Mouse (Mus musculus): ENCODE measurements at regions not wholly inside any gene's neighbourhood (a gene's known extent, or its start where the extent isn't known, plus 50 kb on each side); places are given as distances from the start of the nearest gene placed in this dataset.
A peak's percentile ranks its signal among the peaks of the same experiment; 100 is the strongest.

DNA sequence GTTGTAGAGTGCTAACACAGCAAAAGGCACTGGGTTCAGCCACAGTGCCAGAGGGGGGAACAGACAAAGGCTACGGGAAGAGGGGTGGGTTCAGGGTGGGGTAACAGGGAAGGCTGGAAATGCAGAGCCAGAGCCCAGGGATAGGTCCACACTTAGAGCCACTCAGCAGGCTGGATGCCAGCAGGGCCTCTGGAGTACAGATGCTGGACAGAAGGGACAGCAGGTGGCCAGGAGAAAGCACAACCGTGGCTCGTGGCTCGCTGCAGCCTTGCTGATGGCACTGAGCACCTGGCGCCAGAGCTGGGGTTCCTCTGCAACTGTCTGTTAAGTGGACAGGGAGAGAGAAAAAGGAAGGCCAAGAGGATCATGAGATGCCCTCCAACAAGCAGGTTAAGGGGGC is 174.2 kb downstream of the Mroh4 start:
- no peak for ATAC-seq (ENCODE audit: low FRiP score, low read depth)

DNA sequence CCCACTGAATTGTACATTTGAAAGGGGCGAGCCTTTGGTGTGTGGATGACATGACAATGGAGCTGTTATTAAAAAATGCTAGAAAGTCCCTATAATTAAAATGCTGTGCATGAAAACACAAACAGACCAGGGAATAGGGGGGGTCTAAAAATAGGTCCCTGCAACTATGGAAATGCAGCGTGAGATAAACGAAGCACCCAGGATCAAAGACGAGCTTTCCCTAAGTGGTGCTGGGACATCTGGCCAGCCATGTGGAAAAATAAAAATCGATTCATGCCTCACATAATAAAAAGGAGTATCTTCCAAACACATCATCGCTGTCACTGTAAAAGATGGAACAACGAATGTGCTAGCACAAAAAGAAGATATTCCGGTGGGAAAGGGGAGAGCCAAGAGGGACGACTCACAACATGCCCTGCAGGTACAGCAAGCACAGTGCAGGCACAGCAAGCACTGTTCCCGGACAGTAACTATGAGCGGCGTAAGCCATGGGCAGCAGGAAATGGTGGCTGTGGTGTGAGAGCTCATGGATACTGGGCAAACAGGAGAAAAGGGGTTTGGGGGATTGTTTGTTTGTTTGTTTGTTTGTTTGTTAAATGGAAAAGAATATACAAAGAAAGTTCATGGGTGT is 176.7 kb downstream of the Mroh4 start:
- 78% methylated on average over 12 of the region's 12 CpGs for WGBS
- Histone ChIP-seq H3K9me3 (peaks cover 2% of the 10 kb centered on the region; the same call in 1 of the 2 replicates), H3K4me1 (peaks cover 24% of the 10 kb centered on the region), H3K27ac (no peak overlapping the region), H3K27me3 (peaks cover 7% of the 10 kb centered on the region; the same call in 1 of the 2 replicates), H3K4me2 (replicated peaks) (no peak overlapping the region), H3K9ac (no peak overlapping the region), H3K36me3 (no peaks in the 10 kb centered on the region), H3K4me3 (no peak overlapping the region)
- no peak for ATAC-seq (ENCODE audit: low FRiP score, low read depth)

More for the DNA sequence above, 174.2 kb downstream of the Mroh4 start:
- WGBS, result 72% methylated on average over 5 of the region's 5 CpGs
- peaks cover 5% of the 10 kb centered on the region; the same call in 1 of the 2 replicates for H3K9me3 ChIP-seq
- 0 out of 2 replicates have a peak, but pooled peaks cover 3% of the 10 kb centered on the region for H3K4me1 ChIP-seq
- H3K4me3 ChIP-seq, result no peak overlapping the region
- no peak overlapping the region for H3K4me2 ChIP-seq (replicated peaks)
- no peak overlapping the region for H3K27ac ChIP-seq
- no peaks in the 10 kb centered on the region for H3K27me3 ChIP-seq
- no peak overlapping the region for H3K9ac ChIP-seq
- no peaks in the 10 kb centered on the region for H3K36me3 ChIP-seq

DNA sequence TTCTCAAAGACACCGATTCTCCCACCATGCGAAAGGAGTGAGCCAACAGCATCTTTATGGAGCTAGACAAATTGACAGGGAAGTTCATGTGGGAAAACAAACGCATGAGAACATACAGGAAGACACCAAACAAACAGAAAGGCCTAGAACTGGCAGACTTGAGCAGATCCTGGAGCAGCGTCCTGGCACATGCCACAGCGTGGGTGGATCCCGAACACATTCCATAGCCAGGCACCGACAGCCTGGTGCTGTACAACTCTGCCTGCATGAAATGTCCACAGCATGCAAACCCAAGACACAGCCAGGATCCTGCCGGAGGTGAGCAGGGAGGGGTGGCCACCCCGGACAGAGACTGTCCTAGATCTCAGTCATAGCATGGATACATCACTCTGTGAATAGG is 177.2 kb downstream of the Mroh4 start:
- Histone ChIP-seq H3K4me1 (peaks cover 29% of the 10 kb centered on the region), H3K27ac (no peak overlapping the region), H3K4me3 (no peak overlapping the region), H3K9ac (no peak overlapping the region), H3K4me2 (replicated peaks) (no peak overlapping the region), H3K27me3 (peaks cover 7% of the 10 kb centered on the region; the same call in 1 of the 2 replicates), H3K36me3 (no peaks in the 10 kb centered on the region), H3K9me3 (no peaks in the 10 kb centered on the region)
- ATAC-seq (ENCODE audit: low FRiP score, low read depth), result no peak
- 85% methylated on average over 9 of the region's 9 CpGs for WGBS

DNA sequence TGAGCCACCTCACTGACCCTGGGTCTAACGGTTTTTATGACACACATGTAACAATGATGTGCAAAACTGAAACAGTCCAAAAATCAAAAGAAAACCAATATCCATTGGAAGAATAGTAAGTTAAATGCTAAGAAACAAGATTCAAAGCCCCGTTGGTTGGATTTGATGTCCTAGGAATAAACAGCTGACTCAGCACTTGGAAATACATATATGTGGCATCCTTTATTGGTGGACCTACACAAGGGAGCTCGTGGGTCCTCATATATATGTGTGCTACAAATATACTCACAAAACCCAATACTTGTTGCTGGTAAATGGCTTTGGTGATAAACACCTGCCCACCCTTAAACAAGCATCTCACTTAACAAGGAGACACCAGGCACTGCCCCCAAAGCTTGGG is 178.2 kb downstream of the Mroh4 start:
- H3K4me1 ChIP-seq, result peaks cover 32% of the 10 kb centered on the region
- H3K36me3 ChIP-seq, result no peaks in the 10 kb centered on the region
- no peak overlapping the region for H3K4me3 ChIP-seq
- no peak overlapping the region for H3K9ac ChIP-seq
- no peaks in the 10 kb centered on the region for H3K9me3 ChIP-seq
- 88% methylated on average over 3 of the region's 3 CpGs for WGBS
- H3K27me3 ChIP-seq, result peaks cover 7% of the 10 kb centered on the region; the same call in 1 of the 2 replicates
- no peak for ATAC-seq (ENCODE audit: low FRiP score, low read depth)
- no peak overlapping the region for H3K27ac ChIP-seq
- H3K4me2 ChIP-seq (replicated peaks), result no peak overlapping the region

DNA sequence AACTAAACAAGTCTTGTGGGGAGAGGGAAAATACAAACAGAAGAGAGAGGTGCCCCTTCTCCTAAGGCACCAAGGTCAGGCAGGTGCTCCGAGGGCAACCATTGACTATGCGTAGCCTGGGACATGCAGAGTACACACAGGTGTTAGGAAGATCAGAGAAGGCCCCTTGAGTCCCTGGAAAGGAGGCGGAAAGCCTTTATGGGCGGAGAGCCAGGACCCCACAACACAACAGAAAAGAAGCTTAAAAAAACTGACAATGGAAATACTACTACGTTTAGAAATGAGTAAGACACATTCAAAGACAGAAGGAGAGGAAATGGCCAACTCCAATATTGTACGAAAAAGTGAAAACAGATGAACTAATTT is 179.5 kb downstream of the Mroh4 start:
- Histone ChIP-seq H3K4me2 (replicated peaks) (no peak overlapping the region), H3K36me3 (no peaks in the 10 kb centered on the region), H3K27ac (0 out of 2 replicates have a peak overlapping the region, but pooled peaks have one; percentile 15), H3K9ac (no peak overlapping the region), H3K4me3 (no peak overlapping the region), H3K27me3 (peaks cover 7% of the 10 kb centered on the region; the same call in 1 of the 2 replicates), H3K9me3 (no peaks in the 10 kb centered on the region), H3K4me1 (peaks cover 32% of the 10 kb centered on the region)
- no peak for ATAC-seq (ENCODE audit: low FRiP score, low read depth)
- 71% methylated on average over 6 of the region's 6 CpGs for WGBS

DNA sequence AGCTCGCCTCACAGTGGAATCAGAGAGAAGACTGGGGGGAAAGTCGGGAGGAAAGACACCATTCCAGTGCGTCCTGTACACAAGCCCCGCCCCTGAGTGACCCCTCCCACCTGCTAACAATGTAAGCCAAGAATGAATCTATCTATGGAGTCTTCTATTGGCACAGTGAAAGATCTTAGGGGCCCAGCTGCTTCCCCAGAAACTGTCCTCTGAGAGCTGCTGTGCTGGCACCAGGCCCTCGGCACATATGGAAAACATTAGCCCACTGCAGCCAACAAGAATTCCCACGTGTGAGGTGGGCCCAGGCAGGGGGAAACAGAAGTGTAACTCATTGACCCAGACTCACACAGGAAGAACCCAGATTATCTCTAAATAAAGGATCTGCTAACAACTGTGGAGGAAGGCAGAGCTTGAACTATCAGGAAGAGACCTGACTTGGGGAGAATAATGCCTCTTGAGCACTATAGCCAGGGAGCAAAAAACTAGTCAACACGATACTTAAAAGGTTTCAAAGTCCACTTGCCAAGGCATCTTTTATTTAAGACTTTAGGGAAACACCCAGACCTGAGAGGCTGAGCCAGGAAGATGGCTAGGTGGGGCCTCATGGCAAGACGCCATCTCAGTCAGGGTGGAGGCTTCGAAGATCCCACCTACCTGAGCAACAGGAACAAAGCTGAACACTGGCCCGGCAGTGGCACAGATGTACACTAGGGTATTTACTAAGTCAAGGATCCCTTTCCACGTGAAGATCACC is 180.1 kb downstream of the Mroh4 start:
- H3K9me3 ChIP-seq, result no peaks in the 10 kb centered on the region
- peaks cover 32% of the 10 kb centered on the region for H3K4me1 ChIP-seq
- ATAC-seq (ENCODE audit: low FRiP score, low read depth), result peak; percentile 68
- WGBS, result 36% methylated on average over 11 of the region's 11 CpGs
- H3K9ac ChIP-seq, result no peak overlapping the region
- 0 out of 2 replicates have a peak overlapping the region, but pooled peaks have one; percentile 4 for H3K4me2 ChIP-seq (replicated peaks)
- peaks cover 7% of the 10 kb centered on the region; the same call in 1 of the 2 replicates for H3K27me3 ChIP-seq
- no peaks in the 10 kb centered on the region for H3K36me3 ChIP-seq
- 0 out of 2 replicates have a peak overlapping the region, but pooled peaks have one; percentile 15 for H3K27ac ChIP-seq
- H3K4me3 ChIP-seq, result no peak overlapping the region

DNA sequence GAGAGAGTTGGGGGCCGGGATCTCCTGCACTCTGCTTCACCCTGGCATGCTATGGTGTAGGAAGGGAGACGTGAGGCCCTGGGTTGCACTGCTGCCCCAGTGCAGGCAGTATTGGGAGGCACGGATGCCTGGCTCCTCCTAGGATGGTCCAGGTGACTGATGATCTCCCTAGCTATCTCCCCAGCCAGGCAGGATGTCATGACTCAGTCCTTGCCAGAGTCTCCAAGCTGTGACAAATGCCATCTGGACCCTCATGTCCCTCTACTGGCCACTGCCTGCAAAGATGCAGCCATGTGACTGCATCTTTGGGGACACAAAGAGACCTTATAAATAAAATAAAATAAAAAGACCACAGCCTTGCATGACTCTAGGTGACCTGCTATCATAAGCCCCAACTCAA is 181.6 kb downstream of the Mroh4 start:
- WGBS, result 81% methylated on average over 3 of the region's 3 CpGs
- Histone ChIP-seq H3K9ac (no peak overlapping the region), H3K4me3 (no peak overlapping the region), H3K4me1 (peaks cover 40% of the 10 kb centered on the region), H3K27me3 (peaks cover 7% of the 10 kb centered on the region; the same call in 1 of the 2 replicates), H3K4me2 (replicated peaks) (no peak overlapping the region), H3K27ac (no peak overlapping the region), H3K9me3 (no peaks in the 10 kb centered on the region), H3K36me3 (no peaks in the 10 kb centered on the region)
- ATAC-seq (ENCODE audit: low FRiP score, low read depth), result no peak

DNA sequence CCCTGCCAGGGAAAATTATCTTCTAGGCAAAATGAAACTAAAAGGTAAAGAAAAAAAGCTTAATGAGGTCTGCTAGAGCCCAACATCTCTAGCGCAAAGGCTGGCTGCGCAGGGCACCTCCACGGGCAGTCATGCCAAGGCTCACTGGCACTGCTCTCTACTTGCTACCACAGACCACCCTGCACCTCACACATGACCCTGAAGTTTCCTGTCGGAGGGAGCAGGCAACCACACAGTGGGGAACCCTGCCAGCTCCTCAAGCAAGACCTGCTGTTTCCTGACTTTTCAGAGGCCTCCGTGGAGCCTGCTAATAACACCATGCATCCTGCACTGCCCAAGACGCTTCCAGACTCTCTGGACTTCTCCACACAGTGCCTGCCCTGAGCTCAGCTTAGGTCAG is 182.3 kb downstream of the Mroh4 start:
- WGBS, result 63% methylated on average over 6 of the region's 6 CpGs
- no peaks in the 10 kb centered on the region for H3K36me3 ChIP-seq
- ATAC-seq (ENCODE audit: low FRiP score, low read depth), result no peak

DNA sequence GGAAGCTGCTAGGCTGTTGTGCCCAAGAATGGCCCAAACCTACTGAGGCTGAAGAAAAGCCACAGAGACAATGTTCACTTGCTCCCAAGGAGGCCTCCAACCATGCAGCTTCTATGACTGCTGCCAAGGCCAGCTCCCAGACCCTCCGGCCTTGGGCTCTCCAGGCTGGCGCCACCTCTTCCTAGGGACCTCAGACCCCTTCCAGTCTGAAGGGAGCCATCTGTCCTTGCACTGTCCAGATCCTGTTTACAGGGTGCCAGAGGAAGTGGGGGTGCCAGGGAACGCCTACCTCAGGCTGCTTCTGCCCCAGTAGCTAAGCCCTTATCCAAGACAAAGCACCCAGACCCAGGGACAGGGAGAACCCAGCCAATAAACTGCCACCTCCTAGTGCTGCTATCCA is 183.7 kb downstream of the Mroh4 start:
- no peak overlapping the region for H3K4me2 ChIP-seq (replicated peaks)
- H3K9me3 ChIP-seq, result no peaks in the 10 kb centered on the region
- no peak for ATAC-seq (ENCODE audit: low FRiP score, low read depth)
- H3K4me3 ChIP-seq, result no peak overlapping the region
- H3K36me3 ChIP-seq, result no peaks in the 10 kb centered on the region
- H3K27ac ChIP-seq, result no peak overlapping the region
- H3K27me3 ChIP-seq, result peaks cover 11% of the 10 kb centered on the region; the same call in 1 of the 2 replicates
- 98% methylated on average over 3 of the region's 3 CpGs for WGBS
- no peak overlapping the region for H3K9ac ChIP-seq
- peaks cover 44% of the 10 kb centered on the region for H3K4me1 ChIP-seq

More for the DNA sequence above, 182.3 kb downstream of the Mroh4 start:
- H3K4me1 ChIP-seq, result peaks cover 44% of the 10 kb centered on the region
- no peak overlapping the region for H3K9ac ChIP-seq
- H3K27ac ChIP-seq, result no peak overlapping the region
- no peak overlapping the region for H3K4me2 ChIP-seq (replicated peaks)
- peaks cover 7% of the 10 kb centered on the region; the same call in 1 of the 2 replicates for H3K27me3 ChIP-seq
- no peak overlapping the region for H3K4me3 ChIP-seq
- no peaks in the 10 kb centered on the region for H3K9me3 ChIP-seq

DNA sequence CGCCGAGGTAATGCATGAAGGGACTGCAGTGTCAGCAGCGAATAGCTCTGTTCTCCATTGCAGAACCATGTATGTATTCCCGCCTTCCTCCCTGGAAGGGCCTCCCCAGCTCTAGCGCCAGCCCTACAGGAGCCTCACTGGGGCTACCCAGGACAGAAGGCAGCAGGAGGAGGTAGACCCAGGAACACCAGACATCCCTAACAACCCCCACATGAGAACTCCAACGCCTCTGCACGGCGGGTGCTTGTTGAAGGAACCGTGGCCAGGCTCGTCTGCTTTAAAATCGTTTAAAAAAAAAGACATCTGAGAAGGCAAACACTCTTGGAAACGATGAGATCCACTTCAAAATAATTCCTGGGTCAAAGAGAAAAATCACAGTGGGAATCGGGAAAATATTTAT is 194.3 kb downstream of the Mroh4 start:
- no peak overlapping the region; the same call in 1 of the 2 replicates for H3K9ac ChIP-seq
- no peaks in the 10 kb centered on the region for H3K27me3 ChIP-seq
- WGBS, result 60% methylated on average over 13 of the region's 13 CpGs
- H3K36me3 ChIP-seq, result no peaks in the 10 kb centered on the region
- no peaks in the 10 kb centered on the region for H3K9me3 ChIP-seq
- peaks cover 4% of the 10 kb centered on the region; the same call in 1 of the 2 replicates for H3K4me1 ChIP-seq
- H3K27ac ChIP-seq, result no peak overlapping the region
- H3K4me2 ChIP-seq (replicated peaks), result no peak overlapping the region
- ATAC-seq (ENCODE audit: low FRiP score, low read depth), result no peak
- no peak overlapping the region for H3K4me3 ChIP-seq

DNA sequence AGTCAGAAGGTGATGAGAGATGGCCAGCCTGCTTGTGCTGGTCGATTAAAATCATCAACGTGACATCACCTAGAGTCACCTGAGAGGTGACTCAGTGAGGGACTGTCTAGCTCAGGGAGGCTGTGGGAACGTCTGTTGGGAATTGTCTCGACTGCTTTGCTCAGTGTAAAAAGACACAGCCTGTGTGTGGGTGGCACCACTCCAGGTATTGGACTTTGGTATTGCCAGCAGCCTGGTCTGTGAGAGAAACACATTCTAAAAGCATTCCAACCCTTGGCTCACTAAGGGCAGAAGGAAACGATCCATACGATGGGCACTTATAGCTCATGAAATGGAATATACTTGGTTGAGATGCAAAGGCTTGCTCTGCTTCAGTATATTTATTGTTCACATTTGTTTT is 209.2 kb downstream of the Mroh4 start:
- no peak for ATAC-seq (ENCODE audit: low FRiP score, low read depth)
- H3K4me2 ChIP-seq (replicated peaks), result no peak overlapping the region
- H3K27me3 ChIP-seq, result no peaks in the 10 kb centered on the region
- H3K4me3 ChIP-seq, result no peak overlapping the region
- H3K9me3 ChIP-seq, result no peaks in the 10 kb centered on the region
- WGBS, result 84% methylated on average over 6 of the region's 6 CpGs
- no peaks in the 10 kb centered on the region for H3K36me3 ChIP-seq
- H3K4me1 ChIP-seq, result no peaks in the 10 kb centered on the region
- H3K27ac ChIP-seq, result no peak overlapping the region
- no peak overlapping the region for H3K9ac ChIP-seq

DNA sequence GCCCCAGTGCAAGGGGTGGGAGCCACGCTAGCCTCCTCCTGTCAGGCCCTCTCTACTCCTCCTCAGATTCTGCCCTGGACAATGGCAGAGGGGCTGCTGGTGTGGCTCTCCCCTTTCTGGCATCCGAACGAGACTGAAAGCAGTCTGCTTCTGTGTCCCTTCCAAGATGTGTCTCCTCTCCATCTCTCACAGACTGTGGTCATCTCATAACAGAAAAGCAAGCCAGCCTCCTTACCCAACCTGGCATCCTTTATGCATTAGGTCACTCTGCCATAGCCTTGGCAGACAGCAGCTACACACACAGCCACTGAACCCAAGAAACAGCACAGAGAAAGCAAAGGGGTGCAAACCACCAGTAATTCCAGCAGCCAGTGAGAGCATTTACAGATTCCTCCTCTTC is 213.2 kb downstream of the Mroh4 start:
- Histone ChIP-seq H3K4me2 (replicated peaks) (no peak overlapping the region), H3K9me3 (no peaks in the 10 kb centered on the region), H3K27me3 (no peaks in the 10 kb centered on the region), H3K27ac (no peak overlapping the region), H3K9ac (no peak overlapping the region), H3K4me1 (no peaks in the 10 kb centered on the region), H3K36me3 (no peaks in the 10 kb centered on the region), H3K4me3 (no peak overlapping the region)
- ATAC-seq (ENCODE audit: low FRiP score, low read depth), result no peak
- WGBS, result 89% methylated on average over 3 of the region's 3 CpGs
